Mouse (Mus musculus) CH12.LX (cell line): ENCODE results near the gene Atp5j2. TPM values are rescaled to one million over a fixed set of nuclear protein-coding genes. Genes with fewer than 3 reads are reported as not detected.

Experiments used
- DNase-seq: peaks from one replicate; pipeline ENCODE4 v3.0.0-alpha.2; 2013; ENCODE audit errors: extremely low read depth
- H3K27ac ChIP-seq: 2 replicates; pipeline ENCODE4 v1.5.1; 2012; ENCODE audit warnings: low read depth, mild to moderate bottlenecking, control low read depth, moderate library complexity; ENCODE audit not compliant: insufficient read depth
- H3K27me3 ChIP-seq: replicated peaks from 2 replicates; pipeline ENCODE3; 2012; ENCODE audit warnings: inconsistent platforms
- H3K36me3 ChIP-seq, 2 experiments: replicated peaks in 1 of 2; 2 replicates each; pipeline versions ENCODE3 to v1.6.1; 2012; ENCODE audit warnings: inconsistent platforms in 1 of 2, low read length in 1 of 2, mild to moderate bottlenecking in 1 of 2, mixed read lengths in 1 of 2, moderate library complexity in 1 of 2; ENCODE audit not compliant: control insufficient read depth in 1 of 2, insufficient read depth in 1 of 2
- H3K4me1 ChIP-seq, 2 experiments: 2 replicates each; pipeline ENCODE4 v1.6.1; 2012; ENCODE audit warnings: inconsistent platforms in 1 of 2, moderate library complexity in 1 of 2; ENCODE audit not compliant: insufficient read depth in 2 of 2, control insufficient read depth in 1 of 2
- H3K4me2 ChIP-seq: 2 replicates; pipeline ENCODE4 v1.6.1; 2012; ENCODE audit warnings: low read depth, mild to moderate bottlenecking, control low read depth; ENCODE audit not compliant: poor library complexity, insufficient read depth, severe bottlenecking
- H3K4me3 ChIP-seq, 3 experiments: fragments of 150-350 bp in 1 of 3; sonication (generic) in 1 of 3; replicated peaks in 1 of 3; 2 replicates each; pipeline versions ENCODE3 to v1.5.1; 2011 to 2012; ENCODE audit warnings: low read depth in 2 of 3, low read length in 2 of 3, mild to moderate bottlenecking in 2 of 3, moderate library complexity in 2 of 3, control low read depth in 1 of 3, improper control_type of control experiment in 1 of 3, inconsistent platforms in 1 of 3, mixed read lengths in 1 of 3; ENCODE audit not compliant: poor library complexity in 1 of 3
- H3K79me2 ChIP-seq: replicated peaks from 2 replicates; pipeline ENCODE4 v1.6.1; 2012; ENCODE audit warnings: mild to moderate bottlenecking, moderate library complexity; ENCODE audit not compliant: control insufficient read depth, poor library complexity, insufficient read depth, severe bottlenecking; ENCODE audit errors: extremely low read depth
- H3K9ac ChIP-seq: 2 replicates; pipeline ENCODE4 v1.6.1; 2012; ENCODE audit warnings: low read depth, mild to moderate bottlenecking, control low read depth, moderate library complexity; ENCODE audit not compliant: insufficient read depth
- H3K9me3 ChIP-seq: replicated peaks from 2 replicates; pipeline ENCODE3; 2012; ENCODE audit warnings: low read length, inconsistent platforms, mixed read lengths
- CHD2 ChIP-seq: IDR thresholded peaks from 2 replicates; pipeline ENCODE4 v1.6.1; 2011; ENCODE audit warnings: low read length, improper control_type of control experiment
- CTCF ChIP-seq, 2 experiments: IDR thresholded peaks in 1 of 2; conservative IDR thresholded peaks in 1 of 2; 2 replicates each; pipeline ENCODE4 v1.5.1; 2011 to 2012; ENCODE audit warnings: low read depth in 2 of 2, low read length in 2 of 2, improper control_type of control experiment in 1 of 2, inconsistent platforms in 1 of 2, mild to moderate bottlenecking in 1 of 2, moderate library complexity in 1 of 2
- ELF1 ChIP-seq: IDR thresholded peaks from 2 replicates; pipeline ENCODE4 v1.6.1; 2014; ENCODE audit warnings: low read depth, mild to moderate bottlenecking, inconsistent platforms, low read length, improper control_type of control experiment
- ETS1 ChIP-seq: conservative IDR thresholded peaks from 2 replicates; pipeline ENCODE4 v1.6.1; 2012; ENCODE audit warnings: low read depth, mild to moderate bottlenecking, inconsistent platforms, low read length, improper control_type of control experiment, moderate library complexity
- GABPA ChIP-seq: IDR thresholded peaks from 2 replicates; pipeline ENCODE4 v1.6.1; 2012; ENCODE audit warnings: low read depth, low read length, improper control_type of control experiment, inconsistent platforms; ENCODE audit not compliant: insufficient replicate concordance
- HCFC1 ChIP-seq: IDR thresholded peaks from 2 replicates; pipeline ENCODE4 v1.6.1; 2012; ENCODE audit warnings: low read depth, mild to moderate bottlenecking, inconsistent platforms, low read length, improper control_type of control experiment
- JUN ChIP-seq: IDR thresholded peaks from 2 replicates; pipeline ENCODE4 v1.6.1; 2011; ENCODE audit warnings: low read depth, mild to moderate bottlenecking, low read length, improper control_type of control experiment, moderate library complexity; ENCODE audit not compliant: insufficient read depth
- JUND ChIP-seq: conservative IDR thresholded peaks from 2 replicates; pipeline ENCODE4 v1.6.1; 2011; ENCODE audit warnings: low read depth, low read length, improper control_type of control experiment
- MAFK ChIP-seq: IDR thresholded peaks from 2 replicates; pipeline ENCODE4 v1.6.1; 2011; ENCODE audit warnings: low read length, improper control_type of control experiment; ENCODE audit not compliant: insufficient replicate concordance
- MAZ ChIP-seq: IDR thresholded peaks from 2 replicates; pipeline ENCODE4 v1.6.1; 2012; ENCODE audit warnings: low read depth, mild to moderate bottlenecking, inconsistent platforms, low read length, improper control_type of control experiment, moderate library complexity
- NELFE ChIP-seq: IDR thresholded peaks from 2 replicates; pipeline ENCODE4 v1.6.1; 2011; ENCODE audit warnings: low read depth, low read length, improper control_type of control experiment
- POLR2A ChIP-seq: IDR thresholded peaks from 2 replicates; pipeline ENCODE4 v1.6.1; 2011; ENCODE audit warnings: low read depth, mild to moderate bottlenecking, improper control_type of control experiment, low read length
- RAD21 ChIP-seq: IDR thresholded peaks from 2 replicates; pipeline ENCODE4 v1.6.1; 2011; ENCODE audit warnings: low read depth, mild to moderate bottlenecking, low read length, improper control_type of control experiment, moderate library complexity
- RCOR1 ChIP-seq: conservative IDR thresholded peaks from 2 replicates; pipeline ENCODE4 v1.6.1; 2012; ENCODE audit warnings: low read depth, mild to moderate bottlenecking, inconsistent platforms, low read length, improper control_type of control experiment
- SIN3A ChIP-seq: IDR thresholded peaks from 2 replicates; pipeline ENCODE4 v1.6.1; 2012; ENCODE audit warnings: low read length, improper control_type of control experiment, inconsistent platforms
- SMC3 ChIP-seq: IDR thresholded peaks from 2 replicates; pipeline ENCODE4 v1.6.1; 2011; ENCODE audit warnings: low read depth, low read length, improper control_type of control experiment
- UBTF ChIP-seq: IDR thresholded peaks from 2 replicates; pipeline ENCODE4 v1.6.1; 2012; ENCODE audit warnings: low read depth, mild to moderate bottlenecking, inconsistent platforms, low read length, improper control_type of control experiment, moderate library complexity
- ZC3H11A ChIP-seq: IDR thresholded peaks from 2 replicates; pipeline ENCODE4 v1.6.1; 2012; ENCODE audit warnings: low read depth, mild to moderate bottlenecking, inconsistent platforms, low read length, improper control_type of control experiment
- ZMIZ1 ChIP-seq: IDR thresholded peaks from 2 replicates; pipeline ENCODE4 v1.6.1; 2012; ENCODE audit warnings: low read depth, mild to moderate bottlenecking, inconsistent platforms, low read length, improper control_type of control experiment
- dilution Hi-C: fragments of 300-500 bp; cut with MboI; formaldehyde crosslinking; loops from 2 replicates; pipeline ENCODE4 v1.14.3; 2020; ENCODE audit warnings: low sequenced_read_pairs; ENCODE audit not compliant: extremely low pct_unique_long_range_greater_than_20kb, extremely low pct_ligation_motif_present
- in situ Hi-C: fragments of 300-500 bp; cut with MboI; formaldehyde crosslinking; loops from 3 replicates; pipeline ENCODE4 v1.14.3; 2019; ENCODE audit warnings: low sequenced_read_pairs, low pct_ligation_motif_present, low pct_unique_long_range_greater_than_20kb, mixed read lengths
- polyA plus RNA-seq: library from polyadenylated mRNA; unstranded; fragments of >175 nt; gene quantifications from 2 replicates; pipeline ENCODE4 v1.2.1, GENCODE M21; 2012; ENCODE audit warnings: low read depth; ENCODE audit not compliant: insufficient read length
- total RNA-seq, 2 experiments: library from RNA; depleted of rRNA; stranded (reverse); fragments of 300-350 nt in 1 of 2; fragments of >200 nt in 1 of 2; gene quantifications; 2 replicates each; pipeline ENCODE4 v1.2.3; 2012 to 2014

The Atp5j2 gene
- total and polyA plus RNA-seq, 3 experiments = 202 to 440 (median 327) TPM

DNA sequence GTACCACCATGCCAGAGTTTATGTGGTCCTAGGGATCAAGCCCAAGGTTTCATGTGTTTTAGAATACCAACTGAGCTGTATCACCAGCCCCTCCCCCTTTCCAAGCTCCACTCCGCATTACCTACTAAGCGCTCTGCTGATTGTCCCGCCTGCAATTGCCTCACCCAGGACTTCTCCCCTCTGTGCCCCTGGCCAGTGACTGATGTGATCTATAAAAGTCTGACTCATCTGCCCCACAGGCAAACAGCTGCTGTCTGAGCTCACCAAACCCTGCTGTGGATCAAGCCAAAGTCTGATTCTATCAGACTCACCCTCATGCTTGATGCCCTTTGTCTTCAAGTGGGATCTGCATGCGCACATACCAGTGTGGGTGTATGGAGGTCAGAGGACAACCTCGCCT is 31.0 kb upstream of the Atp5j2 start:
- Histone ChIP-seq H3K4me1 (no peaks in the 10 kb centered on the region), H3K27ac (no peak overlapping the region)
- no peak for TF ChIP-seq CHD2
- no peak for TF ChIP-seq JUND
- no peak for TF ChIP-seq CTCF (conservative IDR thresholded peaks at IDR 0.05 in 1 of 2, IDR thresholded peaks at IDR 0.05 in 1 of 2; ENCODE audit: low read depth in 2 of 2, low read length in 2 of 2)
- no peak for TF ChIP-seq MAFK
- no peak for TF ChIP-seq HCFC1
- TF ChIP-seq NELFE = no peak
- TF ChIP-seq MAZ = no peak
- no peak for TF ChIP-seq ZMIZ1
- TF ChIP-seq SIN3A = no peak
- no peak for TF ChIP-seq RAD21
- no peak for TF ChIP-seq UBTF
- no peak for TF ChIP-seq SMC3
- TF ChIP-seq ZC3H11A = no peak
- TF ChIP-seq JUN = no peak
- TF ChIP-seq ETS1 = no peak
- TF ChIP-seq GABPA = no peak
- TF ChIP-seq, all 38 proteins: peak for 0
- no peaks in the 10 kb centered on the region for H3K9me3 ChIP-seq
- H3K79me2 ChIP-seq = no peaks in the 10 kb centered on the region
- H3K36me3 ChIP-seq = peaks cover 26 to 42% of the 10 kb centered on the region in 2 experiments
- dilution Hi-C loops (no loop called here), in situ Hi-C loops (no loop called here)
- no peak overlapping the region for H3K4me3 ChIP-seq
- no peak overlapping the region for H3K9ac ChIP-seq
- no peak for DNase-seq
- H3K4me2 ChIP-seq = no peak overlapping the region
- H3K27me3 ChIP-seq = no peaks in the 10 kb centered on the region

DNA sequence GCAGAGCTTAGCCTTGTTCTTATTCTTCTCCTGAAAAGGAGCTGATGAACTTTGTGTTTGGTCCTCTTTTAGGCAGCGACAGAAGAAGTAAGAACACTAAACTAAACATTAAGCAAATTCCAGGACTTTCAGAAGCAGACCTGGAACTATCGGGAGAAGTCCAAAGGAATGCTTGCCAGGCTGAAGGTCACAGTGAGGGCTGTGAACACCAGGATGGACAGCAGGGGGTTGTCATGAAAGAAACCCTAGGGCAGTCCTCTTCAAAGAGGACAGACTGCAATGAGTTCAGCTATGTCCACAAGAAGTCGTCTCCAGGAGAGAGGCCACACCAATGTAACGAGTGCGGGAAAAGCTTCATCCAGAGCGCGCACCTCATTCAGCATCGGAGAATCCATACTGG is 28.1 kb upstream of the Atp5j2 start:
- Histone ChIP-seq H3K27me3 (no peaks in the 10 kb centered on the region), H3K9me3 (no peaks in the 10 kb centered on the region), H3K4me1 (no peaks in the 10 kb centered on the region), H3K79me2 (no peaks in the 10 kb centered on the region), H3K4me3 (no peak overlapping the region), H3K27ac (no peak overlapping the region), H3K9ac (no peak overlapping the region), H3K36me3 (peaks cover 27 to 52% of the 10 kb centered on the region in 2 experiments), H3K4me2 (no peak overlapping the region)
- dilution Hi-C loops (no loop called here), in situ Hi-C loops (no loop called here)
- no peak for DNase-seq
- no peak for TF ChIP-seq RCOR1
- TF ChIP-seq POLR2A = no peak
- TF ChIP-seq SIN3A = no peak
- no peak for TF ChIP-seq JUND
- TF ChIP-seq MAZ = no peak
- TF ChIP-seq CHD2 = no peak
- TF ChIP-seq ELF1 = no peak
- no peak for TF ChIP-seq GABPA
